Mouse (Mus musculus) liver, embryonic 14.5 days (tissue): ENCODE measurements around the gene Tnip1. TPM values are rescaled to one million over a fixed set of nuclear protein-coding genes. Genes with fewer than 3 reads are reported as not detected.

ENCODE experiments used
- ATAC-seq: fragments of 200-750 bp; cut with Nextera tagmentation; 2 replicates; pipeline ENCODE4 v1.8.0; 2017; ENCODE audit warnings: moderate number of reproducible peaks, mild to moderate bottlenecking, moderate library complexity; ENCODE audit not compliant: insufficient read depth
- DNase-seq, 3 experiments: peaks; one replicate each; pipeline ENCODE4 v3.0.0-alpha.2; 2012 to 2013; ENCODE audit warnings: low read depth in 3 of 3, low spot score in 3 of 3
- H3K27ac ChIP-seq: fragments of 300-500 bp; sonication (generic); 2 replicates; pipeline ENCODE4 v1.5.1; 2014; ENCODE audit warnings: moderate library complexity, mild to moderate bottlenecking, control low read depth, inconsistent platforms
- H3K27me3 ChIP-seq: fragments of 300-500 bp; sonication (generic); 2 replicates; pipeline ENCODE4 v1.6.1; 2014; ENCODE audit warnings: mild to moderate bottlenecking, low read length, moderate library complexity; ENCODE audit not compliant: control insufficient read depth, insufficient read depth
- H3K36me3 ChIP-seq: fragments of 300-500 bp; sonication (generic); replicated peaks from 2 replicates; pipeline ENCODE4 v1.6.1; 2014; ENCODE audit warnings: low read depth; ENCODE audit not compliant: control insufficient read depth, insufficient read depth
- H3K4me1 ChIP-seq, 2 experiments: fragments of 200-500 bp in 1 of 2; fragments of 300-500 bp in 1 of 2; sonication (generic) in 1 of 2; replicated peaks; 2 replicates each; pipeline ENCODE4 v1.6.1; 2012 to 2014; ENCODE audit warnings: antibody characterized with exemption in 1 of 2, inconsistent platforms in 1 of 2, low read length in 1 of 2; ENCODE audit not compliant: control insufficient read depth in 2 of 2, insufficient read depth in 2 of 2
- H3K4me2 ChIP-seq: fragments of 300-500 bp; sonication (generic); 2 replicates; pipeline ENCODE4 v1.6.1; 2014; ENCODE audit warnings: low read depth, mild to moderate bottlenecking, control low read depth, moderate library complexity
- H3K4me3 ChIP-seq, 2 experiments: fragments of 200-500 bp in 1 of 2; fragments of 300-500 bp in 1 of 2; sonication (generic) in 1 of 2; 2 replicates each; pipeline ENCODE4 v1.5.1; 2012 to 2014; ENCODE audit warnings: low read depth in 2 of 2, low read length in 2 of 2, mild to moderate bottlenecking in 2 of 2, control low read depth in 1 of 2, inconsistent platforms in 1 of 2, moderate library complexity in 1 of 2; ENCODE audit not compliant: insufficient read depth in 1 of 2
- H3K9ac ChIP-seq: fragments of 300-500 bp; sonication (generic); replicated peaks from 2 replicates; pipeline ENCODE4 v1.6.1; 2014; ENCODE audit warnings: mild to moderate bottlenecking, control low read depth, moderate library complexity
- H3K9me3 ChIP-seq: fragments of 300-500 bp; sonication (generic); 2 replicates; pipeline ENCODE4 v1.6.1; 2016; ENCODE audit warnings: low read length, mixed read lengths; ENCODE audit not compliant: control insufficient read depth
- CTCF ChIP-seq: IDR thresholded peaks from 2 replicates; pipeline ENCODE4 v1.5.1; 2016; ENCODE audit warnings: antibody characterized with exemption, low read depth, control low read depth
- EP300 ChIP-seq: IDR thresholded peaks from 2 replicates; pipeline ENCODE4 v1.6.1; 2016; ENCODE audit warnings: antibody characterized with exemption, low read depth
- WGBS: fragments of 180-500 bp; shearing (Covaris S2); extraction: QIAGEN DNeasy Blood & Tissue Kit; methylation state at CpG from one replicate; pipeline ENCODE4 v1.1.7; 2014; ENCODE audit not compliant: insufficient replicate concordance; 5-methylcytosine and 5-hydroxymethylcytosine counted together
- polyA plus RNA-seq, 2 experiments: library from polyadenylated mRNA; depleted of rRNA in 1 of 2; stranded (reverse) in 1 of 2; unstranded in 1 of 2; fragments of >200 nt; fragmentation: Nextera tagmentation in 1 of 2; extraction: Ambion mirVana in 1 of 2; gene quantifications; 2 replicates each; pipeline versions ENCODE4 v1.2.1 to v1.2.3; 2012 to 2014

Gene Tnip1
- polyA plus RNA-seq, 2 experiments, result 3.6 to 5.2 TPM

GRCm38 (mm10) chr11:54862621-54863520 is 99.8 kb downstream of the Tnip1 start:
- H3K27ac ChIP-seq, result no peak overlapping the region
- 39% methylated on average over 10 of the region's 10 CpGs for WGBS
- DNase-seq, result no peak
- H3K27me3 ChIP-seq, result no peaks in the 10 kb centered on the region
- ATAC-seq, result no peak
- no peaks in the 10 kb centered on the region for H3K36me3 ChIP-seq
- TF ChIP-seq CTCF (peak; percentile 74), EP300 (no peak)
- no peak overlapping the region for H3K9ac ChIP-seq
- peaks cover 12 to 28% of the 10 kb centered on the region in 2 experiments for H3K4me1 ChIP-seq
- no peak overlapping the region for H3K4me2 ChIP-seq
- no peak overlapping the region for H3K4me3 ChIP-seq
- H3K9me3 ChIP-seq, result no peaks in the 10 kb centered on the region

- no peak for DNase-seq
- TF ChIP-seq EP300 (no peak), CTCF (no peak)
- WGBS, result 83% methylated on average over 5 of the region's 5 CpGs
- Histone ChIP-seq H3K4me3 (peak overlapping the region; percentile 80 to 88; a peak in 2 of 4 replicates), H3K4me1 (peaks cover 7 to 24% of the 10 kb centered on the region in 2 experiments), H3K9me3 (no peaks in the 10 kb centered on the region), H3K4me2 (peak overlapping the region; percentile 97), H3K27ac (peak overlapping the region; percentile 98), H3K27me3 (no peaks in the 10 kb centered on the region), H3K9ac (peak overlapping the region; percentile 80), H3K36me3 (no peaks in the 10 kb centered on the region)
- ATAC-seq, result no peak
These were observed 101.0 kb downstream of the Tnip1 start for GRCm38 (mm10) chr11:54861471-54862420.

Other genes starting within 250 kb of the Tnip1 start
- 9.0 and 9.2 TPM in 2 replicates for gene Cdc42se2, start 175.2 kb downstream of the Tnip1 start, polyA plus RNA-seq (2012; rRNA removed)
- gene Cdc42se2, start 175.2 kb downstream of the Tnip1 start, polyA plus RNA-seq (2014; fragmentation: Nextera tagmentation; extraction: Ambion mirVana), result 15.5 and 19.1 TPM in 2 replicates
- gene Lyrm7, start 102.0 kb downstream of the Tnip1 start, polyA plus RNA-seq (2012; rRNA removed), result 1.8 and 2.0 TPM in 2 replicates
- gene Lyrm7, start 102.0 kb downstream of the Tnip1 start, polyA plus RNA-seq (2014; fragmentation: Nextera tagmentation; extraction: Ambion mirVana), result 5.4 and 6.4 TPM in 2 replicates
- 293 and 330 TPM in 2 replicates for gene Hint1, start 96.5 kb downstream of the Tnip1 start, polyA plus RNA-seq (2012; rRNA removed)
- 442 and 509 TPM in 2 replicates for gene Hint1, start 96.5 kb downstream of the Tnip1 start, polyA plus RNA-seq (2014; fragmentation: Nextera tagmentation; extraction: Ambion mirVana)
- gene Gpx3, start 60.5 kb downstream of the Tnip1 start, polyA plus RNA-seq (2012; rRNA removed), result 8.3 and 10.6 TPM in 2 replicates
- 26.4 and 27.0 TPM in 2 replicates for gene Gpx3, start 60.5 kb downstream of the Tnip1 start, polyA plus RNA-seq (2014; fragmentation: Nextera tagmentation; extraction: Ambion mirVana)
- gene Anxa6, start 70.5 kb upstream of the Tnip1 start, polyA plus RNA-seq (2012; rRNA removed), result 21.2 and 24.2 TPM in 2 replicates
- 36.7 and 42.1 TPM in 2 replicates for gene Anxa6, start 70.5 kb upstream of the Tnip1 start, polyA plus RNA-seq (2014; fragmentation: Nextera tagmentation; extraction: Ambion mirVana)
- gene Ccdc69, start 115.2 kb upstream of the Tnip1 start, polyA plus RNA-seq (2012; rRNA removed), result 0.61 and 0.77 TPM in 2 replicates
- 1.0 and 1.1 TPM in 2 replicates for gene Ccdc69, start 115.2 kb upstream of the Tnip1 start, polyA plus RNA-seq (2014; fragmentation: Nextera tagmentation; extraction: Ambion mirVana)
- 5.1 and 5.5 TPM in 2 replicates for gene Gm2a, start 135.2 kb upstream of the Tnip1 start, polyA plus RNA-seq (2012; rRNA removed)
- 14.2 and 14.9 TPM in 2 replicates for gene Gm2a, start 135.2 kb upstream of the Tnip1 start, polyA plus RNA-seq (2014; fragmentation: Nextera tagmentation; extraction: Ambion mirVana)
- not detected in 2 replicates for gene Slc36a3, start 188.8 kb upstream of the Tnip1 start, polyA plus RNA-seq (2012; rRNA removed)
- not detected in 2 replicates for gene Slc36a3, start 188.8 kb upstream of the Tnip1 start, polyA plus RNA-seq (2014; fragmentation: Nextera tagmentation; extraction: Ambion mirVana)
- 14.1 and 15.9 TPM in 2 replicates for gene Slc36a2, start 222.2 kb upstream of the Tnip1 start, polyA plus RNA-seq (2012; rRNA removed)
- 13.8 and 16.6 TPM in 2 replicates for gene Slc36a2, start 222.2 kb upstream of the Tnip1 start, polyA plus RNA-seq (2014; fragmentation: Nextera tagmentation; extraction: Ambion mirVana)
- 7.9 and 8.1 TPM in 2 replicates for gene Slc36a1, start 241.4 kb upstream of the Tnip1 start, polyA plus RNA-seq (2012; rRNA removed)
- 1.7 and 2.0 TPM in 2 replicates for gene Slc36a1, start 241.4 kb upstream of the Tnip1 start, polyA plus RNA-seq (2014; fragmentation: Nextera tagmentation; extraction: Ambion mirVana)